Mouse (Mus musculus): ENCODE data around the gene Mfsd13b. TPM values are rescaled to one million over a fixed set of nuclear protein-coding genes. Genes with fewer than 3 reads are reported as not detected.
"Not testable (repeated sequence)": the region's sequence is repeated elsewhere in the genome, so short reads cannot be mapped to it uniquely, and the experiment has no call there.

The Mfsd13b gene
- polyA plus RNA-seq (2016; fragmentation: Nextera tagmentation; extraction: Ambion mirVana): 0.11 TPM in 1 of 2 replicates, not detected in the other

- Histone ChIP-seq H3K9me3 (no peaks in the 10 kb centered on the region), H3K27me3 (ENCODE audit: insufficient read depth, poor library complexity, severe bottlenecking) (no peaks in the 10 kb centered on the region), H3K4me1 (peaks cover 17% of the 10 kb centered on the region; the same call in 1 of the 2 replicates), H3K4me3 (peak within 1 kb of the TSS; percentile 98), H3K27ac (peak within 1 kb of the TSS; percentile 95), H3K36me3 (no peaks in the 10 kb centered on the region)
- peak; percentile 99 for DNase-seq (ENCODE audit: low spot score)
- under 1% methylated on average over 46 of the region's 46 CpGs for WGBS
These were observed at the start of gene Mfsd13b, which contains the start of gene Cdr2 for GRCm38 (mm10) chr7:120982200-120982841. Mfsd13b (plus strand) TSS chr7:120982509. Cdr2 (minus strand) TSS chr7:120982312.

- Histone ChIP-seq H3K27ac (no peak overlapping the region), H3K9me3 (no peaks in the 10 kb centered on the region), H3K36me3 (peaks cover 99% of the 10 kb centered on the region), H3K4me3 (no peak overlapping the region), H3K4me1 (0 out of 2 replicates have a peak, but pooled peaks cover 4% of the 10 kb centered on the region), H3K27me3 (ENCODE audit: insufficient read depth, poor library complexity, severe bottlenecking) (no peaks in the 10 kb centered on the region)
- WGBS: 93% methylated on average over 7 of the region's 7 CpGs
- DNase-seq (ENCODE audit: low spot score): no peak
These were observed 49.2 kb upstream of the Mfsd13b start for GRCm38 (mm10) chr7:120933110-120933509.

- no peak for DNase-seq (ENCODE audit: low spot score)
- peaks cover 99% of the 10 kb centered on the region for H3K36me3 ChIP-seq
- H3K4me1 ChIP-seq: 0 out of 2 replicates have a peak, but pooled peaks cover 4% of the 10 kb centered on the region
- no peaks in the 10 kb centered on the region for H3K27me3 ChIP-seq (ENCODE audit: insufficient read depth, poor library complexity, severe bottlenecking)
- 72% methylated on average over 5 of the region's 5 CpGs for WGBS
- no peaks in the 10 kb centered on the region for H3K9me3 ChIP-seq
- no peak overlapping the region for H3K4me3 ChIP-seq
- H3K27ac ChIP-seq: no peak overlapping the region
These were observed 48.6 kb upstream of the Mfsd13b start for GRCm38 (mm10) chr7:120933680-120934195.

GRCm38 (mm10) chr7:120934716-120935115 lies 47.6 kb upstream of the Mfsd13b start:
- 0 out of 2 replicates have a peak, but pooled peaks cover 4% of the 10 kb centered on the region for H3K4me1 ChIP-seq
- WGBS: 45% methylated on average over 5 of the region's 5 CpGs
- no peak overlapping the region for H3K4me3 ChIP-seq
- peaks cover 99% of the 10 kb centered on the region for H3K36me3 ChIP-seq
- H3K9me3 ChIP-seq: no peaks in the 10 kb centered on the region
- no peak for DNase-seq (ENCODE audit: low spot score)
- no peak overlapping the region for H3K27ac ChIP-seq
- H3K27me3 ChIP-seq (ENCODE audit: insufficient read depth, poor library complexity, severe bottlenecking): no peaks in the 10 kb centered on the region

- no peaks in the 10 kb centered on the region for H3K9me3 ChIP-seq
- no peak overlapping the region for H3K27ac ChIP-seq
- no peaks in the 10 kb centered on the region for H3K27me3 ChIP-seq (ENCODE audit: insufficient read depth, poor library complexity, severe bottlenecking)
- no peak for DNase-seq (ENCODE audit: low spot score)
- peaks cover 99% of the 10 kb centered on the region for H3K36me3 ChIP-seq
- no peak overlapping the region for H3K4me3 ChIP-seq
- 0 out of 2 replicates have a peak, but pooled peaks cover 4% of the 10 kb centered on the region for H3K4me1 ChIP-seq
- WGBS: 91% methylated on average over 4 of the region's 4 CpGs
These were observed 45.8 kb upstream of the Mfsd13b start for GRCm38 (mm10) chr7:120936522-120936921.

- Histone ChIP-seq H3K9me3 (no peaks in the 10 kb centered on the region), H3K27ac (no peak overlapping the region), H3K36me3 (peaks cover 99% of the 10 kb centered on the region), H3K27me3 (ENCODE audit: insufficient read depth, poor library complexity, severe bottlenecking) (no peaks in the 10 kb centered on the region), H3K4me3 (no peak overlapping the region), H3K4me1 (0 out of 2 replicates have a peak, but pooled peaks cover 4% of the 10 kb centered on the region)
- WGBS: 93% methylated on average over 9 of the region's 9 CpGs
- DNase-seq (ENCODE audit: low spot score): no peak
These were observed 44.1 kb upstream of the Mfsd13b start for GRCm38 (mm10) chr7:120938206-120938605.

GRCm38 (mm10) chr7:120940343-120940742 lies 42.0 kb upstream of the Mfsd13b start:
- Histone ChIP-seq H3K9me3 (no peaks in the 10 kb centered on the region), H3K27ac (no peak overlapping the region), H3K4me3 (no peak overlapping the region), H3K36me3 (peaks cover 93% of the 10 kb centered on the region), H3K4me1 (no peaks in the 10 kb centered on the region), H3K27me3 (ENCODE audit: insufficient read depth, poor library complexity, severe bottlenecking) (no peaks in the 10 kb centered on the region)
- no peak for DNase-seq (ENCODE audit: low spot score)
- 85% methylated on average over 12 of the region's 12 CpGs for WGBS

GRCm38 (mm10) chr7:120941214-120941613 lies 41.1 kb upstream of the Mfsd13b start:
- no peak overlapping the region for H3K4me3 ChIP-seq
- no peaks in the 10 kb centered on the region for H3K9me3 ChIP-seq
- peaks cover 92% of the 10 kb centered on the region for H3K36me3 ChIP-seq
- no peak for DNase-seq (ENCODE audit: low spot score)
- no peaks in the 10 kb centered on the region for H3K27me3 ChIP-seq (ENCODE audit: insufficient read depth, poor library complexity, severe bottlenecking)
- 85% methylated on average over 6 of the region's 6 CpGs for WGBS
- no peaks in the 10 kb centered on the region for H3K4me1 ChIP-seq
- H3K27ac ChIP-seq: no peak overlapping the region

- Histone ChIP-seq H3K36me3 (peaks cover 86% of the 10 kb centered on the region), H3K4me3 (no peak overlapping the region), H3K27ac (no peak overlapping the region), H3K9me3 (no peaks in the 10 kb centered on the region), H3K27me3 (ENCODE audit: insufficient read depth, poor library complexity, severe bottlenecking) (no peaks in the 10 kb centered on the region), H3K4me1 (no peaks in the 10 kb centered on the region)
- 91% methylated on average over 1 of the region's 1 CpGs for WGBS
- no peak for DNase-seq (ENCODE audit: low spot score)
These were observed 39.8 kb upstream of the Mfsd13b start for GRCm38 (mm10) chr7:120942506-120942905.

GRCm38 (mm10) chr7:120943936-120944509 lies 38.3 kb upstream of the Mfsd13b start:
- 68% methylated on average over 7 of the region's 8 CpGs for WGBS
- H3K9me3 ChIP-seq: no peaks in the 10 kb centered on the region
- no peak for DNase-seq (ENCODE audit: low spot score)
- H3K27ac ChIP-seq: no peak overlapping the region
- H3K36me3 ChIP-seq: peaks cover 84% of the 10 kb centered on the region
- no peaks in the 10 kb centered on the region for H3K27me3 ChIP-seq (ENCODE audit: insufficient read depth, poor library complexity, severe bottlenecking)
- H3K4me1 ChIP-seq: no peaks in the 10 kb centered on the region
- no peak overlapping the region for H3K4me3 ChIP-seq

- WGBS: 87% methylated on average over 7 of the region's 7 CpGs
These were observed 28.7 kb upstream of the Mfsd13b start for GRCm38 (mm10) chr7:120953591-120953990.

GRCm38 (mm10) chr7:120960116-120960515 lies 22.2 kb upstream of the Mfsd13b start:
- Histone ChIP-seq H3K27ac (no peak overlapping the region), H3K36me3 (peaks cover 53% of the 10 kb centered on the region), H3K4me3 (no peak overlapping the region), H3K4me1 (0 out of 2 replicates have a peak, but pooled peaks cover 3% of the 10 kb centered on the region), H3K9me3 (no peaks in the 10 kb centered on the region), H3K27me3 (ENCODE audit: insufficient read depth, poor library complexity, severe bottlenecking) (no peaks in the 10 kb centered on the region)
- WGBS: 91% methylated on average over 2 of the region's 2 CpGs
- DNase-seq (ENCODE audit: low spot score): no peak

More at GRCm38 (mm10) chr7:120953591-120953990, 28.7 kb upstream of the Mfsd13b start:
- H3K4me3 ChIP-seq; H3K9me3 ChIP-seq; DNase-seq (ENCODE audit: low spot score); H3K4me1 ChIP-seq; H3K27me3 ChIP-seq (ENCODE audit: insufficient read depth, poor library complexity, severe bottlenecking); H3K27ac ChIP-seq: not testable (repeated sequence)
- H3K36me3 ChIP-seq: peaks cover 53% of the 10 kb centered on the region

- Histone ChIP-seq H3K27me3 (ENCODE audit: insufficient read depth, poor library complexity, severe bottlenecking) (no peaks in the 10 kb centered on the region), H3K4me1 (0 out of 2 replicates have a peak, but pooled peaks cover 3% of the 10 kb centered on the region), H3K27ac (no peak overlapping the region), H3K9me3 (no peaks in the 10 kb centered on the region), H3K4me3 (no peak overlapping the region), H3K36me3 (peaks cover 52% of the 10 kb centered on the region)
- 81% methylated on average over 6 of the region's 6 CpGs for WGBS
- no peak for DNase-seq (ENCODE audit: low spot score)
These were observed 21.7 kb upstream of the Mfsd13b start for GRCm38 (mm10) chr7:120960601-120961000.

Data from heart, embryonic 10.5 days (tissue).